Mouse (Mus musculus) heart, adult 2 months (tissue): Measurements from ENCODE around the gene Spa17. TPM values are rescaled to one million over a fixed set of nuclear protein-coding genes. Genes with fewer than 3 reads are reported as not detected.
A peak's percentile ranks its signal among the peaks of the same experiment; 100 is the strongest.

Source experiments
- DNase-seq, 2 experiments: peaks; one replicate each; pipeline ENCODE4 v3.0.0; 2021
- H3K27ac ChIP-seq: fragments of 200-600 bp; 2 replicates; pipeline ENCODE4 v1.8.1; 2022
- H3K27me3 ChIP-seq: fragments of 200-500 bp; 2 replicates; pipeline ENCODE4 v1.6.1; 2012; ENCODE audit warnings: mild to moderate bottlenecking, low read length, inconsistent platforms, mixed read lengths; ENCODE audit not compliant: control insufficient read depth, insufficient read depth
- H3K36me3 ChIP-seq: fragments of 200-500 bp; 2 replicates; pipeline ENCODE4 v1.6.1; 2012; ENCODE audit warnings: low read length, inconsistent platforms; ENCODE audit not compliant: control insufficient read depth, insufficient read depth
- H3K4me1 ChIP-seq: fragments of 200-500 bp; 2 replicates; pipeline ENCODE4 v1.6.1; 2011; ENCODE audit warnings: low read length; ENCODE audit not compliant: control insufficient read depth, insufficient read depth
- H3K4me3 ChIP-seq: fragments of 200-600 bp; 2 replicates; pipeline ENCODE4 v1.8.1; 2022
- H3K79me2 ChIP-seq: fragments of 200-500 bp; replicated peaks from 2 replicates; pipeline ENCODE4 v1.6.1; 2012; ENCODE audit warnings: mild to moderate bottlenecking, inconsistent platforms, low read length, moderate library complexity, mixed read lengths; ENCODE audit not compliant: control insufficient read depth, insufficient read depth
- H3K9ac ChIP-seq: fragments of 200-500 bp; 2 replicates; pipeline ENCODE4 v1.6.1; 2012; ENCODE audit warnings: low read depth, mild to moderate bottlenecking, control low read depth, inconsistent platforms, low read length, mixed read lengths
- CTCF ChIP-seq: fragments of 200-600 bp; IDR thresholded peaks from 2 replicates; pipeline ENCODE4 v1.8.1; 2022; ENCODE audit warnings: antibody characterized with exemption, mild to moderate bottlenecking, moderate library complexity
- EP300 ChIP-seq: fragments of 200-500 bp; IDR thresholded peaks from 2 replicates; pipeline ENCODE4 v1.6.1; 2011; ENCODE audit warnings: low read depth, low read length, control low read depth; ENCODE audit not compliant: insufficient read depth
- POLR2A ChIP-seq: fragments of 200-500 bp; IDR thresholded peaks from 2 replicates; pipeline ENCODE4 v1.6.1; 2011; ENCODE audit warnings: mild to moderate bottlenecking, low read depth, low read length, control low read depth; ENCODE audit not compliant: insufficient read depth
- WGBS: fragments of 180-500 bp; shearing (Covaris S2); methylation state at CpG from one replicate; pipeline ENCODE4 v1.1.7; 2018; 5-methylcytosine and 5-hydroxymethylcytosine counted together
- intact Hi-C: fragments of 180-260 bp; cut with DNase I; formaldehyde crosslinking; loops from one replicate; pipeline ENCODE4 v1.15.1; 2025
- polyA plus RNA-seq: library from polyadenylated mRNA; depleted of rRNA; stranded (reverse); fragments of >200 nt; gene quantifications from 2 replicates; pipeline ENCODE4 v1.2.3, GENCODE M21; 2012
- total RNA-seq, 2 experiments: library from RNA; stranded (reverse); gene quantifications; 2 replicates each; pipeline ENCODE4 v1.2.3; 2021

Spa17 gene
- total and polyA plus RNA-seq, 3 experiments, result 1.6 to 3.8 (median 1.9) TPM

- peak; percentile 18 to 25 for DNase-seq
- TF ChIP-seq CTCF (peak; percentile 78), EP300 (no peak), POLR2A (no peak)
- intact Hi-C loops, result loop anchor here (1.0 kb wide), 2 partner anchors 154 to 186 kb away; no protein-coding TSS in a partner anchor
- 48% methylated on average over 2 of the region's 2 CpGs for WGBS
- H3K9ac ChIP-seq, result no peak overlapping the region
- no peak overlapping the region for H3K4me3 ChIP-seq
- no peaks in the 10 kb centered on the region for H3K27me3 ChIP-seq
- H3K79me2 ChIP-seq, result no peaks in the 10 kb centered on the region
- no peaks in the 10 kb centered on the region for H3K36me3 ChIP-seq
- no peak overlapping the region for H3K27ac ChIP-seq
- H3K4me1 ChIP-seq, result no peaks in the 10 kb centered on the region; the same call in none of the 2 replicates
Observed at GRCm38 (mm10) chr9:37616770-37617169, 3.2 kb upstream of the Spa17 start.

DNA sequence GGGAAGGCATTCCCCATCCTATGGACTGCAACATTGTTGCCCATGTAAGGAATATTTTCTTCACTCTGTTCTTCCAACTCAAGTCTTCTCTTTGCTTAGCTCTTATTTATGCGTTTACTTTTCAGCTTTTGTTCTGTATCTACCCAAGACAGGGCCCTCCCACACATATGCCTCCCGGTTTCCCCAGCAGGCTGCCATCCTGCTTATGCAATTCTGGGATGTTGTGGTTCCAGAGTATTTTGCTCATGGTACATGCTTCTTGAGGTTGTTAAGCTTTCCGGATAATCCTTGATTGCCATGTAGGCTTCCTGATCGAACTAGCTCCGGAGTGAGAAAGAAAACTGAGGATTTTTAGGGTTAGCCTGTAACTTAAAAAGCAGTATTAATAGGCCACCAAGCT is 1.7 kb upstream of the Spa17 start:
- TF ChIP-seq EP300, result no peak
- no peak for TF ChIP-seq POLR2A
- no peak for TF ChIP-seq CTCF
- H3K9ac ChIP-seq, result no peak overlapping the region
- no peak overlapping the region for H3K4me3 ChIP-seq
- H3K27ac ChIP-seq, result no peak overlapping the region
- H3K79me2 ChIP-seq, result no peaks in the 10 kb centered on the region
- H3K4me1 ChIP-seq, result no peaks in the 10 kb centered on the region; the same call in none of the 2 replicates
- WGBS, result 70% methylated on average over 5 of the region's 5 CpGs
- DNase-seq, result no peak
- no peaks in the 10 kb centered on the region for H3K36me3 ChIP-seq
- no peaks in the 10 kb centered on the region for H3K27me3 ChIP-seq
- intact Hi-C loops, result no loop called here

GRCm38 (mm10) chr9:37614316-37614715 is 794 bp upstream of the Spa17 start:
- H3K27ac ChIP-seq, result peak overlapping the region; percentile 84; the same call in 1 of the 2 replicates
- no peaks in the 10 kb centered on the region; the same call in none of the 2 replicates for H3K4me1 ChIP-seq
- H3K4me3 ChIP-seq, result no peak overlapping the region; the same call in 1 of the 2 replicates
- no peaks in the 10 kb centered on the region for H3K27me3 ChIP-seq
- DNase-seq, result no peak
- H3K36me3 ChIP-seq, result no peaks in the 10 kb centered on the region
- TF ChIP-seq POLR2A (no peak), CTCF (no peak), EP300 (no peak)
- intact Hi-C loops, result no loop called here
- no peaks in the 10 kb centered on the region for H3K79me2 ChIP-seq
- no peak overlapping the region for H3K9ac ChIP-seq

DNA sequence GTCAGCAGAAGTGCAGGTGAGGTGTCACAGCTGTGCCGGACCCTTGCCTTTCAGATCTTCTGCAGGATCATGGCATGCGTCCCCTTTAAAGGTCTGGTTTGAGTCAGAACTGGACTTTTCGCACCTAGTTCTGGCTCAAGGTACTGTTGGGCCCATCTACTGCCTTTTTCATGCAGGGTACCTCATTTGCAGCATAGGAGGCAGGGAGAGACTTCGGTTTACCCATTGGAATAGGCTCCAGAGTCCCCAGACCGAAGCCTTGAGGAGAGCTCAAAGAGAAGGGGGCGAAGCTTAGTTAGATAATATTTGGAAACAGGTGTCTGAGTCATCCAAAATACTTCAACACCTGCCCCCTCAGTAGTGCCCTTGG is 374 bp upstream of the Spa17 start:
- Histone ChIP-seq H3K79me2 (no peaks in the 10 kb centered on the region), H3K27me3 (no peaks in the 10 kb centered on the region), H3K9ac (peak overlapping the region; percentile 52), H3K4me3 (peak overlapping the region; percentile 87), H3K4me1 (no peaks in the 10 kb centered on the region; the same call in none of the 2 replicates), H3K27ac (peak overlapping the region; percentile 84), H3K36me3 (no peaks in the 10 kb centered on the region)
- 23% methylated on average over 6 of the region's 6 CpGs for WGBS
- DNase-seq, result no peak
- TF ChIP-seq POLR2A (no peak), EP300 (no peak), CTCF (no peak)
- intact Hi-C loops, result loop anchor here (1.0 to 2.0 kb wide), 5 partner anchors 45 to 266 kb away; partner anchors contain the start of gene Ccdc15

DNA sequence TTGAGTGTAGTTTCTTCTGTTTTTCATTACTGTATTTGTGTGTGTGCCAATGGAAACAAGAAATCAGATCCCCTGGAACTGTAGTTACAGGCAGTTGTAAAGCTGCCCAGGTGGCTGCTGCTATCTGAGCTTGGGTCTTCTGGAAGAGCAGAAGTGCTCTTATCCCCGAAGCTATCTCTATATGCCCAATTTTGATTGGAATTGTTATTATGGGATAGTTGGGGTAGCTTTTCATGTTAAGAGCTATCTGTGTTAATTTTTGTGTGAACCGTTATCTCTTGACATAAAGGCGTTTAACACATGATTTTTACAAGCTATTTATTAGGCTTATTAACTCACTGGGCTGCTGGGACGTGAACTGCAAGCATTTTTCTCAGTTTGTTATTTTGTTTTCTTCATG is 4.0 kb downstream of the Spa17 start:
- 77% methylated on average over 4 of the region's 4 CpGs for WGBS
- intact Hi-C loops, result no loop called here

GRCm38 (mm10) chr9:37605089-37605488 is 8.4 kb downstream of the Spa17 start:
- no peak overlapping the region for H3K9ac ChIP-seq
- H3K4me1 ChIP-seq, result no peaks in the 10 kb centered on the region
- intact Hi-C loops, result no loop called here
- TF ChIP-seq CTCF (no peak), EP300 (no peak), POLR2A (no peak)
- H3K79me2 ChIP-seq, result no peaks in the 10 kb centered on the region
- 74% methylated on average over 3 of the region's 3 CpGs for WGBS
- DNase-seq, result no peak
- no peak overlapping the region for H3K4me3 ChIP-seq
- H3K36me3 ChIP-seq, result no peaks in the 10 kb centered on the region
- H3K27ac ChIP-seq, result no peak overlapping the region
- no peaks in the 10 kb centered on the region for H3K27me3 ChIP-seq

More for the DNA sequence above, 4.0 kb downstream of the Spa17 start:
- no peak for DNase-seq
- Histone ChIP-seq H3K9ac (no peak overlapping the region), H3K79me2 (no peaks in the 10 kb centered on the region), H3K27ac (no peak overlapping the region), H3K36me3 (no peaks in the 10 kb centered on the region), H3K4me1 (no peaks in the 10 kb centered on the region; the same call in none of the 2 replicates), H3K4me3 (no peak overlapping the region), H3K27me3 (no peaks in the 10 kb centered on the region)
- TF ChIP-seq CTCF (no peak), EP300 (no peak), POLR2A (no peak)

- intact Hi-C loops, result no loop called here
Observed at GRCm38 (mm10) chr9:37600538-37601205, 12.8 kb downstream of the Spa17 start.

More at GRCm38 (mm10) chr9:37600538-37601205, 12.8 kb downstream of the Spa17 start:
- Histone ChIP-seq H3K4me3 (no peak overlapping the region), H3K27ac (no peak overlapping the region), H3K4me1 (peaks cover 2% of the 10 kb centered on the region), H3K9ac (no peak overlapping the region), H3K79me2 (no peaks in the 10 kb centered on the region), H3K36me3 (no peaks in the 10 kb centered on the region), H3K27me3 (no peaks in the 10 kb centered on the region)
- TF ChIP-seq POLR2A, result no peak
- TF ChIP-seq CTCF, result no peak
- no peak for TF ChIP-seq EP300
- no peak for DNase-seq
- 95% methylated on average over 2 of the region's 2 CpGs for WGBS
